Mouse (Mus musculus) mesoderm, embryonic 11.5 days (tissue): Measurements from ENCODE around the gene Gfy.

ENCODE experiments used
- DNase-seq: peaks from one replicate; pipeline ENCODE4 v3.0.0-alpha.2; 2012; ENCODE audit warnings: low read depth, low spot score

The Gfy gene

GRCm38 (mm10) chr7:45179469-45179868 lies at the start of gene Gfy:
Gfy (minus strand) TSS chr7:45179569.
- no peak for DNase-seq

- no peak for DNase-seq
These were observed 49.7 kb upstream of the Gfy start for GRCm38 (mm10) chr7:45229046-45229445.

- no peak for DNase-seq
These were observed 49.2 kb upstream of the Gfy start for GRCm38 (mm10) chr7:45228548-45228947.

GRCm38 (mm10) chr7:45226421-45226820 lies 47.1 kb upstream of the Gfy start:
- no peak for DNase-seq

GRCm38 (mm10) chr7:45224826-45225225 lies 45.5 kb upstream of the Gfy start:
- no peak for DNase-seq

GRCm38 (mm10) chr7:45221680-45222079 lies 42.3 kb upstream of the Gfy start:
- no peak for DNase-seq

GRCm38 (mm10) chr7:45216442-45217183 lies 37.2 kb upstream of the Gfy start:
- peak; percentile 96 for DNase-seq

GRCm38 (mm10) chr7:45215673-45216441 lies 36.5 kb upstream of the Gfy start, which contains the start of gene Tead2:
Tead2 (plus strand) TSS chr7:45215753.
- peak; percentile 81 for DNase-seq

- no peak for DNase-seq
These were observed 34.3 kb upstream of the Gfy start for GRCm38 (mm10) chr7:45213708-45214107.

GRCm38 (mm10) chr7:45212356-45212755 lies 33.0 kb upstream of the Gfy start:
- no peak for DNase-seq

GRCm38 (mm10) chr7:45211851-45212251 lies 32.5 kb upstream of the Gfy start, which contains the start of gene Dkkl1:
Dkkl1 (minus strand) TSS chr7:45212147.
- no peak for DNase-seq

- DNase-seq: no peak
These were observed 31.7 kb upstream of the Gfy start for GRCm38 (mm10) chr7:45211070-45211469.

GRCm38 (mm10) chr7:45208260-45208659 lies 28.9 kb upstream of the Gfy start:
- no peak for DNase-seq

GRCm38 (mm10) chr7:45204380-45205143 lies 25.2 kb upstream of the Gfy start, which contains the start of gene Ccdc155:
Ccdc155 (minus strand) TSS chr7:45204892.
- DNase-seq: peak; percentile 99

GRCm38 (mm10) chr7:45202654-45203053 lies 23.3 kb upstream of the Gfy start:
- no peak for DNase-seq

- DNase-seq: no peak
These were observed 19.6 kb upstream of the Gfy start for GRCm38 (mm10) chr7:45198961-45199360.

- DNase-seq: peak; percentile 75
These were observed 19.1 kb upstream of the Gfy start for GRCm38 (mm10) chr7:45198435-45198834.

- DNase-seq: no peak
These were observed 17.6 kb upstream of the Gfy start for GRCm38 (mm10) chr7:45196994-45197393.

GRCm38 (mm10) chr7:45196176-45196535 lies 16.8 kb upstream of the Gfy start:
- no peak for DNase-seq

GRCm38 (mm10) chr7:45195341-45196175 lies 16.2 kb upstream of the Gfy start:
- no peak for DNase-seq
